Mouse (Mus musculus): ENCODE measurements around the gene Galnt10.

Gene Galnt10

DNA sequence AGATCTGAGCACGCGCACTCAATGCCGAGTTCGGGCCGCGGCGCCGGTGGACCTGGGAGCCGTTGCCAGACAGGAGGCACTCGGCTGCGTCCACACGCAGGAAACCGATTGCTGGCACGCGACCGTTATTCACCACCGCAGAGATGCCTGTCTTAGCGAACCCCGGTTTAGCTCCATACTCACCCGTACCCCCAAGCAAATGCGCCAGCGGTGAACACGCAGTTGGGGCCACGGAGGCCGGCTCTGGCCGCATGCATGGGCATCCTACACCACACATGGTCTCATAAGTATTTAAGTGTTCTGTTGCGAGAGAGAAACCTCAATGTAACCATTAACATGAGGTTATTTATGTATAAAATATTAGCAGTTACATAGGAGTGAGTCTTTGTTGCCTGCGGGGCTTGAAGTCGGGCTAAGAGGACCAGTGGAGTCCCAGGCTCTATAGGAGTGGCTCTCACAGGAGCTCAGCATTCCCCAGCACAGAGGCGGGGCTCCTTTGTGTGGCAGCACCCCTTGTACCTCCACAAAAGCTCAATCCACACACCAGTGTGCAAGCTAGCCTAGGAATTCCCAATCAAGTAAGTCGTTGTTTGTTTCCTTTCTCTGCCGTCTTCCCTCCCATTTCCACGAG lies 182.8 kb downstream of the Galnt10 start:
- peak; percentile 20 for DNase-seq (ENCODE audit: low spot score)

GRCm38 (mm10) chr11:57828955-57829870 lies 184.0 kb downstream of the Galnt10 start:
- DNase-seq (ENCODE audit: low spot score): no peak

DNA sequence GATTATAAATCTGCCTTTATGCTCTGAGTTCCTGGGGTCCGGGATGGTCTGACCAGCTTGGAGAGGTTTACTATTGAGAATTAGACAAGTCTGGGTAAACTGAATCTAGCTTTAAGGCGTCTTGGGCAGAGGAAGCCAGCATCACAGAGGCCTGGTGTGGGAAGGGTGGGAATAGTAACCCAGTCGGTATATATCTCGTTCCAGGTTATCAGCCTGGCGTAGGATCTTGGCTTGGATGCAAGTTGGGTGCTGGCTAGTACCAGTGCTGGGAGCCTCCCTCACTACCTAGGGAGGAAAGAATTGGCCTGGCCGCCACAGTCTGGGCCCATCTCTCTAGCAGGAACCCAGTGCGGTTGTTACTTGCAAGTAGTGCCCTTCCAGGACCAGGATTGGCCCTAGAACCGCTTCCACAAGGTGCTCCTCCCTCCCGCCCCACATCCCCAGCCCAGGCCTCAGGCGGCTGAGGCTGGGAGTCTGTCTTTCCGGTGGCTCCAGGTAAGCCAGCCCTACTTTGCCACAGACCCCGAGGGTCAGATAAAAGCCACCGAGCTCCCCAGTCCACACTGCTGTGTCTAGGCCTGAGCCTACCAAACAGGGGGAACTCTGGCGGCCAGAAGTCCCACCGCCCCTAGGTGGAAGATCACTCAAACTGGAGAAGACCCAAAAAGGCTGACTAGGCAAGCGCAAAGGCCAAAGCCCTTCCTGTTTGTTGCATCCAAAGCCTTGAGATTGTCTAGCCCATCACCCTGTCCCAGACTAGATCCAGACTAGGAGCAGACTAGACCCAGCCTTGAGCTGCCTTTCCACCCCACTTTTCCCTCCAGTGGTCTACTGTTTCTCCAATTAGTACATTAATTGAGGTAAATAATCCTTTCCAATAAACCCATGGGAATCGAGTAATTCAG lies 184.9 kb downstream of the Galnt10 start:
- DNase-seq (ENCODE audit: low spot score): no peak

DNA sequence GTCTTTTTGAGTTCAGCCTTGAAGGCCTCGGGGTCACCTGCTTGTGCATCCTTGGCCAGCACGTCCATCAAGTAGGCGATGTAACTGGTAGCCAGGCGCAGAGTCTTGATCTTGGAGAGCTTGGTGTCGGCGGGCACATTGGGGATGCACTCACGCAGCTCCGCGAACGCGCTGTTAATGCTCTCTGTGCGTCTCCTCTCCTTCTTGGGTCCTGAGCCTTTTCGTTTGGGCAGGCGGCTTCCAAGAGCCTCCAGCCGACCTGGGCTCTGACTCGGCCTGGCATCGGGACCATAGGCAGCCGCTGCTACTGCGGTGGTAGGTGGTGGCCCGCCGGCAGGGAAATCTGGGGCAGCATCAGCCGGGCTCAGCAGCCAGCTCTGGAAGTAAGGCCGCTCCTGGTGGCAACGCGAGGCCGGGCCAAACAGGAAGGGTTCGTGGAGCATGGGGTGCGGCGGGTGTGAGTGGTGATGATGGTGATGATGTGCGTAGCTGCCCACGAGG lies 186.1 kb downstream of the Galnt10 start:
- no peak for DNase-seq (ENCODE audit: low spot score)

DNA sequence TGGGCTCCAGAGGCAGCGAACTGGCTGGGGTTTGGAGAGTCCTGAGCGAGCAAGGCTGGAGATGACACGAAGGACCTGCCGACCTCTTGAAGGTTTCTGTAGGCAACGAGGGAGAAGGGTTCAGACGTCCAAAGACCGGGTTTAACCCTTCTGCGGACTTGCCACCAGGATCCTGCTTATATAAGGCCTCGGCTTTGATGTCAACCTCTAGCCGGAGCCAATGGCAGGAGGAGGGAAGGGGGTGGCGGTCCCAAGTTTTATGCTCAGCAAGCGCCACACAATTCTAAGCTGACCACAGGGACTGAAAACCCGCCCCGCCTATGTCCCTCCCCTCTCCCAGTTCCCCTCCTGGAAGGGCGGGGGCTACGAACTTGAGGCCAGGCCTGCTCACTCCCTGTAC lies 186.6 kb downstream of the Galnt10 start:
- no peak for DNase-seq (ENCODE audit: low spot score)

- DNase-seq (ENCODE audit: low spot score): no peak
Measured at GRCm38 (mm10) chr11:57832552-57833201, 187.4 kb downstream of the Galnt10 start, which contains the start of gene Hand1. TSS of gene Hand1 (minus strand) at chr11:57832818.

DNA sequence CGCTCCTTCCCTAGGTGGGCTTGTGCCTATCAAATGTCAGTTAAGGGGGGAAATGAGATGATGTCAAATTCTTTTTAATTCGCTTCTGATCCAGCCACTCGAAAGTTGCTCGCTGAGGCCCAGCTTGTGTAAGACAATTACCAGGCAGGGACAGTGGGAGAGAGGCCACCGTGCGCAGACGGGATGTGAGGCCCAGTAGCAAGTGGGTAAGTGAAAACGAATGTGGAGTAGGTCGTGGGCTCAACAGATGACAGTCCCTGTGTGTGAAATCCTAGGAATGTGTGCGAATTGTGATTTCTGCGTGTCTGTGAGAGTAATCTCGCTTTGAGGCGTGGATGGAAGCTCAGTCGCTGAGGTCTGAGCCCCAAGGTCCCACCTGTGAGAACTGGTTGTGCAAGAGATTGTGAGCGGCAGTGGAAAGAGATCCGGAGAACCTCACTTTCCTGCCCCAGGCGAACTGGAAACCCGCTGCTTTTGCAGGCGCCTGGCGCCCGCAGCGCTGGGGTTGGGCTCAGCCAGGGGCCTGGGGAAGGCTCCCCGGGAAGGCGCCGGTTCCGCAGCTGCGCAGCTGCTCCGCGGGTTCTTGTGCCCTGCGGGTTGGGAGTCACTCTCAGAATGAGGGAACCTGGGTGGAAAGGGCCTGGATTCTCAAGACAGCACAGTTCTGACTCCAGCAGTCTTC lies 188.2 kb downstream of the Galnt10 start:
- DNase-seq (ENCODE audit: low spot score): no peak

GRCm38 (mm10) chr11:57834031-57834430 lies 188.8 kb downstream of the Galnt10 start:
- no peak for DNase-seq (ENCODE audit: low spot score)

DNA sequence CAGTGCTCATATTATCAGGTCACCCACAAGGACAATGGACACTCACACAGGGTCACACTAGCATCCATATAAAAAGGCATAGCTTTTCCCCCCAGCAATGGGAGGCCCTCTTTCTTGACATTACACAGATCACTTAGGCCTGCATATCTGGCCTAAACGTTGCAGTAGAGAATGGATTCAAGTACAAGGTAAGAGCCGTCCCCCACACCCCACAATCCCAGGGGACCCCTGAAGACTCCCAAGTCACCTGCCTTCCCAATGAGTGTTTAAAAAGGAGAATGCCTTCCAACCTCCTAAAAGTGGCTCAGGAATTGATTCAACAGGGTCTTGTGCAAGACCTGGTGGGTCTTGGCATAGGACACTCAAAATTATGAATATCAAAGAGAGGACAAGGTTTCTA lies 190.1 kb downstream of the Galnt10 start:
- DNase-seq (ENCODE audit: low spot score): no peak

GRCm38 (mm10) chr11:57835931-57836330 lies 190.7 kb downstream of the Galnt10 start:
- no peak for DNase-seq (ENCODE audit: low spot score)

- DNase-seq (ENCODE audit: low spot score): no peak
Measured at GRCm38 (mm10) chr11:57836401-57836800, 191.2 kb downstream of the Galnt10 start.
